Mouse (Mus musculus): Measurements from ENCODE around the gene Large2. TPM values are rescaled to one million over a fixed set of nuclear protein-coding genes. Genes with fewer than 3 reads are reported as not detected.

The Large2 gene
- polyA plus RNA-seq, 1 experiment from 2014 or later: 16.4 TPM

- WGBS: 80% methylated on average over 25 of the region's 25 CpGs
- ATAC-seq (replicated peaks; ENCODE audit: low FRiP score) (no peak), DNase-seq (ENCODE audit: low spot score) (no peak)
Measured at GRCm38 (mm10) chr2:92360186-92360823, 14.4 kb downstream of the Large2 start.

GRCm38 (mm10) chr2:92359301-92359700, 15.4 kb downstream of the Large2 start:
- no peak overlapping the region for H3K4me3 ChIP-seq (ENCODE audit: low read depth, low read length)
- H3K9ac ChIP-seq (ENCODE audit: low read length): no peak overlapping the region
- H3K36me3 ChIP-seq (ENCODE audit: control insufficient read depth, insufficient read depth, low read length): peaks cover 6% of the 10 kb centered on the region; the same call in 1 of the 2 replicates
- H3K9me3 ChIP-seq (ENCODE audit: control insufficient read depth, low read length): no peaks in the 10 kb centered on the region
- DNase-seq (ENCODE audit: low spot score) (no peak), ATAC-seq (replicated peaks; ENCODE audit: low FRiP score) (no peak)
- H3K4me1 ChIP-seq (replicated peaks; ENCODE audit: control insufficient read depth, insufficient read depth, low read length): 0 out of 2 replicates have a peak, but pooled peaks cover 1% of the 10 kb centered on the region
- WGBS: 87% methylated on average over 2 of the region's 2 CpGs
- H3K27ac ChIP-seq (ENCODE audit: low read depth, low read length): no peak overlapping the region
- H3K27me3 ChIP-seq (ENCODE audit: control insufficient read depth, insufficient read depth, low read length): no peaks in the 10 kb centered on the region
- no peak overlapping the region for H3K4me2 ChIP-seq (ENCODE audit: low read depth, low read length, severe bottlenecking)

More at GRCm38 (mm10) chr2:92360186-92360823, 14.4 kb downstream of the Large2 start:
- Histone ChIP-seq H3K9me3 (ENCODE audit: control insufficient read depth, low read length) (no peaks in the 10 kb centered on the region), H3K27me3 (ENCODE audit: control insufficient read depth, insufficient read depth, low read length) (no peaks in the 10 kb centered on the region), H3K4me3 (ENCODE audit: low read depth, low read length) (no peak overlapping the region), H3K36me3 (ENCODE audit: control insufficient read depth, insufficient read depth, low read length) (peaks cover 6% of the 10 kb centered on the region; the same call in 1 of the 2 replicates), H3K27ac (ENCODE audit: low read depth, low read length) (no peak overlapping the region), H3K4me1 (replicated peaks; ENCODE audit: control insufficient read depth, insufficient read depth, low read length) (0 out of 2 replicates have a peak, but pooled peaks cover 1% of the 10 kb centered on the region), H3K4me2 (ENCODE audit: low read depth, low read length, severe bottlenecking) (no peak overlapping the region), H3K9ac (ENCODE audit: low read length) (no peak overlapping the region)

GRCm38 (mm10) chr2:92354224-92354623, 20.4 kb downstream of the Large2 start:
- no peak overlapping the region for H3K27ac ChIP-seq (ENCODE audit: low read depth, low read length)
- no peaks in the 10 kb centered on the region for H3K27me3 ChIP-seq (ENCODE audit: control insufficient read depth, insufficient read depth, low read length)
- H3K9ac ChIP-seq (ENCODE audit: low read length): no peak overlapping the region
- H3K4me1 ChIP-seq (replicated peaks; ENCODE audit: control insufficient read depth, insufficient read depth, low read length): no peaks in the 10 kb centered on the region
- DNase-seq (ENCODE audit: low spot score) (no peak), ATAC-seq (replicated peaks; ENCODE audit: low FRiP score) (no peak)
- no peaks in the 10 kb centered on the region; the same call in 1 of the 2 replicates for H3K36me3 ChIP-seq (ENCODE audit: control insufficient read depth, insufficient read depth, low read length)
- H3K4me3 ChIP-seq (ENCODE audit: low read depth, low read length): no peak overlapping the region
- no peaks in the 10 kb centered on the region for H3K9me3 ChIP-seq (ENCODE audit: control insufficient read depth, low read length)
- WGBS: 79% methylated on average over 6 of the region's 6 CpGs
- no peak overlapping the region for H3K4me2 ChIP-seq (ENCODE audit: low read depth, low read length, severe bottlenecking)

- Histone ChIP-seq H3K27ac (ENCODE audit: low read depth, low read length) (no peak overlapping the region), H3K4me1 (replicated peaks; ENCODE audit: control insufficient read depth, insufficient read depth, low read length) (no peaks in the 10 kb centered on the region), H3K9me3 (ENCODE audit: control insufficient read depth, low read length) (no peaks in the 10 kb centered on the region), H3K4me2 (ENCODE audit: low read depth, low read length, severe bottlenecking) (no peak overlapping the region), H3K9ac (ENCODE audit: low read length) (no peak overlapping the region), H3K4me3 (ENCODE audit: low read depth, low read length) (no peak overlapping the region), H3K36me3 (ENCODE audit: control insufficient read depth, insufficient read depth, low read length) (no peaks in the 10 kb centered on the region; the same call in 1 of the 2 replicates), H3K27me3 (ENCODE audit: control insufficient read depth, insufficient read depth, low read length) (no peaks in the 10 kb centered on the region)
- WGBS: 23% methylated on average over 5 of the region's 5 CpGs
- no peak for DNase-seq (ENCODE audit: low spot score)
- ATAC-seq (replicated peaks; ENCODE audit: low FRiP score): 0 out of 2 replicates have a peak, but pooled peaks have one; percentile 46
Measured at GRCm38 (mm10) chr2:92353402-92353801, 21.3 kb downstream of the Large2 start.

GRCm38 (mm10) chr2:92350686-92351085, 24.0 kb downstream of the Large2 start:
- no peaks in the 10 kb centered on the region for H3K27me3 ChIP-seq (ENCODE audit: control insufficient read depth, insufficient read depth, low read length)
- no peak overlapping the region for H3K9ac ChIP-seq (ENCODE audit: low read length)
- H3K4me1 ChIP-seq (replicated peaks; ENCODE audit: control insufficient read depth, insufficient read depth, low read length): no peaks in the 10 kb centered on the region
- no peak for ATAC-seq (replicated peaks; ENCODE audit: low FRiP score)
- H3K27ac ChIP-seq (ENCODE audit: low read depth, low read length): no peak overlapping the region
- H3K4me3 ChIP-seq (ENCODE audit: low read depth, low read length): no peak overlapping the region
- H3K4me2 ChIP-seq (ENCODE audit: low read depth, low read length, severe bottlenecking): no peak overlapping the region
- H3K36me3 ChIP-seq (ENCODE audit: control insufficient read depth, insufficient read depth, low read length): no peaks in the 10 kb centered on the region; the same call in 1 of the 2 replicates
- 84% methylated on average over 5 of the region's 5 CpGs for WGBS
- DNase-seq (ENCODE audit: low spot score): no peak
- no peaks in the 10 kb centered on the region for H3K9me3 ChIP-seq (ENCODE audit: control insufficient read depth, low read length)

- H3K36me3 ChIP-seq (ENCODE audit: control insufficient read depth, insufficient read depth, low read length): no peaks in the 10 kb centered on the region; the same call in 1 of the 2 replicates
Measured at GRCm38 (mm10) chr2:92349589-92350425, 24.9 kb downstream of the Large2 start.

GRCm38 (mm10) chr2:92347191-92347590, 27.5 kb downstream of the Large2 start:
- ATAC-seq (replicated peaks; ENCODE audit: low FRiP score): no peak
- no peaks in the 10 kb centered on the region for H3K9me3 ChIP-seq (ENCODE audit: control insufficient read depth, low read length)
- no peak for DNase-seq (ENCODE audit: low spot score)
- WGBS: 96% methylated on average over 2 of the region's 2 CpGs
- no peaks in the 10 kb centered on the region for H3K4me1 ChIP-seq (replicated peaks; ENCODE audit: control insufficient read depth, insufficient read depth, low read length)
- H3K9ac ChIP-seq (ENCODE audit: low read length): no peak overlapping the region
- H3K27me3 ChIP-seq (ENCODE audit: control insufficient read depth, insufficient read depth, low read length): no peaks in the 10 kb centered on the region
- H3K27ac ChIP-seq (ENCODE audit: low read depth, low read length): no peak overlapping the region
- no peak overlapping the region for H3K4me3 ChIP-seq (ENCODE audit: low read depth, low read length)
- H3K4me2 ChIP-seq (ENCODE audit: low read depth, low read length, severe bottlenecking): no peak overlapping the region
- H3K36me3 ChIP-seq (ENCODE audit: control insufficient read depth, insufficient read depth, low read length): no peaks in the 10 kb centered on the region; the same call in 1 of the 2 replicates

More at GRCm38 (mm10) chr2:92349589-92350425, 24.9 kb downstream of the Large2 start:
- ATAC-seq (replicated peaks; ENCODE audit: low FRiP score): no peak
- Histone ChIP-seq H3K9me3 (ENCODE audit: control insufficient read depth, low read length) (no peaks in the 10 kb centered on the region), H3K9ac (ENCODE audit: low read length) (no peak overlapping the region), H3K4me1 (replicated peaks; ENCODE audit: control insufficient read depth, insufficient read depth, low read length) (no peaks in the 10 kb centered on the region), H3K4me2 (ENCODE audit: low read depth, low read length, severe bottlenecking) (no peak overlapping the region), H3K27ac (ENCODE audit: low read depth, low read length) (no peak overlapping the region), H3K4me3 (ENCODE audit: low read depth, low read length) (no peak overlapping the region), H3K27me3 (ENCODE audit: control insufficient read depth, insufficient read depth, low read length) (no peaks in the 10 kb centered on the region)
- WGBS: 67% methylated on average over 6 of the region's 6 CpGs
- DNase-seq (ENCODE audit: low spot score): no peak

- H3K9me3 ChIP-seq (ENCODE audit: control insufficient read depth, low read length): no peaks in the 10 kb centered on the region
- H3K36me3 ChIP-seq (ENCODE audit: control insufficient read depth, insufficient read depth, low read length): peaks cover 2% of the 10 kb centered on the region; the same call in 1 of the 2 replicates
- no peak for ATAC-seq (replicated peaks; ENCODE audit: low FRiP score)
- H3K27ac ChIP-seq (ENCODE audit: low read depth, low read length): no peak overlapping the region
- H3K4me2 ChIP-seq (ENCODE audit: low read depth, low read length, severe bottlenecking): no peak overlapping the region
- no peaks in the 10 kb centered on the region for H3K4me1 ChIP-seq (replicated peaks; ENCODE audit: control insufficient read depth, insufficient read depth, low read length)
- no peak overlapping the region for H3K9ac ChIP-seq (ENCODE audit: low read length)
- H3K4me3 ChIP-seq (ENCODE audit: low read depth, low read length): no peak overlapping the region
- no peak for DNase-seq (ENCODE audit: low spot score)
- H3K27me3 ChIP-seq (ENCODE audit: control insufficient read depth, insufficient read depth, low read length): no peaks in the 10 kb centered on the region
Measured at GRCm38 (mm10) chr2:92342418-92342817, 32.3 kb downstream of the Large2 start.

All from forebrain, embryonic 11.5 days (tissue).